Mouse (Mus musculus): ENCODE measurements around the gene Olfr978.
"Not testable (repeated sequence)": the region's sequence is repeated elsewhere in the genome, so short reads cannot be mapped to it uniquely, and the experiment has no call there.

Olfr978 gene

GRCm38 (mm10) chr9:39991813-39992212 lies at the start of gene Olfr978:
TSS of gene Olfr978 (plus strand) at chr9:39992113.
- no peak for DNase-seq

DNA sequence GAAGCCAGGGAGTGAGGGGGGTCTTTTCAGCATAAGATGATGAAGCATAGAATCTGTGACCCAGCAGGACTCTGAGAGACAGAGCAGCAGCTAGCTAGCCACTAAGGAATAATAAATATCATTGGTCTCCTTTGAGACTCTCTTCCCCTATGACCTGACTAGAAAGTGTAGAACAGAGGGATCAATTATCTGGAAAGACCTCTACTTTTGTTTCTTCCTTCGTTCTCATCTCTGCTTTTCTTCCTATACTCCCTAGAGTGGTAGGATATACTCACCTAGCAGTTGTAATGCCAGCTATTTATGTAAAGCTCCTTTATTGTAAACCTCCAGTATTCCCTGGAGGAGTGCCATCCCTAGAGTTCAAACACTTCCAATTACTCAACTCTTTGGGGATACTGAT lies 40.0 kb upstream of the Olfr978 start, which contains the start of gene Olfr975:
TSS of gene Olfr975 (minus strand) at position 101 of the 400 bp plus-strand sequence.
- DNase-seq, result no peak

DNA sequence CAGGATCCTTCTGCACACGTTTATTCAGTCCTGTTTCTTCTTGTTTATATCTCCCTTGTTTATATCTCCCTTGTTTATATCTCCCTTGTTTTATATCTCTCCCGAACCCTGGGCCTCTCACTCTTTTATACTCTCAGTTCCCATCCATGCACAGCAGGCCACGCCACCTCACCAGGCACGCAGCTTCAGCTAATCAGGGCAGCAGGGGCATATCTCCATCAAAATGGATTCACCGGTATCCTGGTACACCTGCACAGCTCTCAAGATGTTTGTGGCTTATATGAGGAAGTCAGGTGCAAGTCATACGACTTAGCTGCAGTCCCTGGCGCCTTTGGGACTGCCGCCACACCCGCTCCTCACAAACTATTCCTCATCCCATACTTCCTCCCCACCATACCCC lies 30.9 kb upstream of the Olfr978 start, which contains the start of gene Olfr976:
TSS of gene Olfr976 (minus strand) at position 101 of the 400 bp plus-strand sequence.
- not testable (repeated sequence) for DNase-seq

DNA sequence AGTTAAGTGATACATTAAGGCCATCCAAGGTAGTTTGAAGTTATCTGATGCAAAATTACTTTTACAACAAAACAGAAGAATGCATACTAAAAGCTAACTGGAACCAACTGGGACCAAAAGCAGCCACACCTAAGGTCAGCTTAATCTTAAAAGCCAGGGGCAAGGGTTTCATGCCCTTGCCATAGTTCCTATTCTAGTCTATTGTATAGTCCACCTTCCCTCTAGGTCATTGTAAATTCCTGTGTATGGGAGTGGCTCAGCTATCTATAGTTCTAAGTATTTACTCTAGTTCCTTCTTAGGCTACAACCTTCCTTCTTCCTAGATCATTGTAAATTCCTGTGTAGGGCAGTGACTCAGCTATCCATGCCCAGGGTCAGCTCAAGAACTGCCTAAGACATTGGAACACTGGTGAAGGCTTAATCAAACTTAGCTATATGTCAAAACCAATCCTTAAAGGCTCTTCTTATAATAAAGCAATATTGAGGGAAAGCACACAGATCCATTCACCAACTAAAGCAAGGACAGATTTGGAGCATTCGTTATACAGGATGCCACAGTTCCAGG lies 15.2 kb upstream of the Olfr978 start:
- not testable (repeated sequence) for DNase-seq

DNA sequence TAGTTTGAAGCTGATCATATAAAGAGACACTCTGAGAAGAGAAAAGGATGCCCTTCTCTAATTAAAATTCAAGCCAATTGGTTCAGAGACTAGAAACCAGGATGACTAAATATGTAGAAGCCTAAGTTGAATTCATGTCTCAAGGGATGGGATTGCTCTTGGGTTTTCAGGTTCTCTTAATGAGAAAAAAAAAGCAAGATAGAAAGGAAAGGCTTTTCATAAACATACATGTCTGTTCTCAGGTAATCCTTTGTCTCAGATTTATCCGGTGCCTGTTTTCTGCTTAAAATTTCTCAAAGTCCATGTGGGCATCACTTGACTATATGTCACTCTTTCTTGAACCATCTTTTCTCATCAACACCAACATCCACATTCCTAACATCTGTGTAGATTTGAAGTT lies 11.5 kb downstream of the Olfr978 start, which contains the start of gene Olfr979:
TSS of gene Olfr979 (minus strand) at position 101 of the 400 bp plus-strand sequence.
- DNase-seq, result no peak

GRCm38 (mm10) chr9:40009482-40009881 lies 17.6 kb downstream of the Olfr978 start, which contains the start of gene Olfr980:
TSS of gene Olfr980 (minus strand) at chr9:40009582.
- DNase-seq, result no peak

DNA sequence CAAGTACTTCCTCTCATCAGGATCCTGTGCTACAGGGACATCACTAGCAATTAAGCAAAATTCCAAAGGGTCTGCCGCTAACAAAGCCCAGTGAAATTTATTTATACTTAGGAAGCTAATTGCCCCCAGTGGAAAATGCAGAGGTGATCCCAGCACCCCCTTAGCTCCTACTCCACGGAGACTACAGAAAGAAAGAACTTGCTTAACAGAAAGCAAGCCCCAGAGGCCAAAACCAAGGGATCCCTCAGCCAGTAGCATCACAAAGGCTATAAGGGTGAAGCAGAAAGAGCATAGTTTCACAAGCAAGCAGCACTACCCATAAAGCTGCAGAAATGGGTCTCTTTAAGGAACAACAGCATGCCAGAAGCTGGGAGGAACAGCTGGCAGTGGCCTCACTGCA lies 29.3 kb downstream of the Olfr978 start, which contains the start of gene Olfr981:
TSS of gene Olfr981 (plus strand) at position 301 of the 400 bp plus-strand sequence.
- DNase-seq, result no peak

Measured in retina, postnatal 1 day (tissue).